Mouse (Mus musculus) liver, postnatal 0 days (tissue): Measurements from ENCODE around the gene Hoxc8. TPM values are rescaled to one million over a fixed set of nuclear protein-coding genes. Genes with fewer than 3 reads are reported as not detected.

Experiments used
- ATAC-seq: fragments of 200-750 bp; cut with Nextera tagmentation; 2 replicates; pipeline ENCODE4 v1.8.0; 2017; ENCODE audit warnings: mild to moderate bottlenecking, moderate library complexity
- DNase-seq: peaks from one replicate; pipeline ENCODE4 v3.0.0-alpha.2; 2016
- H3K27ac ChIP-seq: fragments of 300-500 bp; sonication (generic); 2 replicates; pipeline ENCODE4 v1.5.1; 2014; ENCODE audit warnings: antibody characterized with exemption, moderate library complexity, mild to moderate bottlenecking, low read depth
- H3K27me3 ChIP-seq: fragments of 300-500 bp; sonication (generic); 2 replicates; pipeline ENCODE4 v1.6.1; 2014; ENCODE audit warnings: low read length, control low read depth, mixed read lengths; ENCODE audit not compliant: insufficient read depth
- H3K36me3 ChIP-seq: fragments of 300-500 bp; sonication (generic); replicated peaks from 2 replicates; pipeline ENCODE4 v1.6.1; 2014; ENCODE audit warnings: mild to moderate bottlenecking, control low read depth, low read length, moderate library complexity, mixed read lengths; ENCODE audit not compliant: insufficient read depth
- H3K4me1 ChIP-seq: fragments of 300-500 bp; sonication (generic); 2 replicates; pipeline ENCODE4 v1.6.1; 2014; ENCODE audit warnings: antibody characterized with exemption, mild to moderate bottlenecking, control low read depth; ENCODE audit not compliant: insufficient read depth
- H3K4me2 ChIP-seq: fragments of 300-500 bp; sonication (generic); 2 replicates; pipeline ENCODE4 v1.6.1; 2014; ENCODE audit warnings: low read depth, mild to moderate bottlenecking, low read length, moderate library complexity, mixed read lengths
- H3K4me3 ChIP-seq: fragments of 300-500 bp; sonication (generic); 2 replicates; pipeline ENCODE4 v1.5.1; 2014; ENCODE audit warnings: low read depth, low read length
- H3K9ac ChIP-seq: fragments of 300-500 bp; sonication (generic); replicated peaks from 2 replicates; pipeline ENCODE4 v1.6.1; 2014; ENCODE audit warnings: mild to moderate bottlenecking, moderate library complexity
- H3K9me3 ChIP-seq: fragments of 300-500 bp; sonication (generic); 2 replicates; pipeline ENCODE4 v1.6.1; 2016; ENCODE audit warnings: mild to moderate bottlenecking, control low read depth, low read length, mixed read lengths
- CTCF ChIP-seq: sonication (generic); IDR thresholded peaks from 2 replicates; pipeline ENCODE4 v1.5.1; 2016; ENCODE audit warnings: antibody characterized with exemption, low read depth
- EP300 ChIP-seq: IDR thresholded peaks from 2 replicates; pipeline ENCODE4 v1.6.1; 2016; ENCODE audit warnings: antibody characterized with exemption, low read depth, mild to moderate bottlenecking
- WGBS: fragments of 180-500 bp; shearing (Covaris S2); extraction: QIAGEN DNeasy Blood & Tissue Kit; methylation state at CpG from one replicate; pipeline ENCODE4 v1.1.7; 2014; ENCODE audit not compliant: insufficient replicate concordance; 5-methylcytosine and 5-hydroxymethylcytosine counted together
- polyA plus RNA-seq: library from polyadenylated mRNA; unstranded; fragments of >200 nt; fragmentation: Nextera tagmentation; extraction: Ambion mirVana; gene quantifications from 2 replicates; pipeline ENCODE4 v1.2.1, GENCODE M21; 2015

Gene Hoxc8
- polyA plus RNA-seq, 1 experiment from 2014 or later = not detected

- H3K36me3 ChIP-seq = no peaks in the 10 kb centered on the region
- no peaks in the 10 kb centered on the region for H3K4me1 ChIP-seq
- H3K9me3 ChIP-seq = no peaks in the 10 kb centered on the region
- peak overlapping the region; percentile 4; the same call in 1 of the 2 replicates for H3K4me3 ChIP-seq
- ATAC-seq = no peak
- peak overlapping the region; percentile 30 for H3K4me2 ChIP-seq
- peaks cover 96% of the 10 kb centered on the region for H3K27me3 ChIP-seq
- TF ChIP-seq CTCF (no peak), EP300 (no peak)
- no peak for DNase-seq
- WGBS = 2% methylated on average over 24 of the region's 24 CpGs
- H3K9ac ChIP-seq = no peak overlapping the region
- H3K27ac ChIP-seq = no peak overlapping the region
These were observed 43.8 kb downstream of the Hoxc8 start for GRCm38 (mm10) chr15:103034043-103034806.

DNA sequence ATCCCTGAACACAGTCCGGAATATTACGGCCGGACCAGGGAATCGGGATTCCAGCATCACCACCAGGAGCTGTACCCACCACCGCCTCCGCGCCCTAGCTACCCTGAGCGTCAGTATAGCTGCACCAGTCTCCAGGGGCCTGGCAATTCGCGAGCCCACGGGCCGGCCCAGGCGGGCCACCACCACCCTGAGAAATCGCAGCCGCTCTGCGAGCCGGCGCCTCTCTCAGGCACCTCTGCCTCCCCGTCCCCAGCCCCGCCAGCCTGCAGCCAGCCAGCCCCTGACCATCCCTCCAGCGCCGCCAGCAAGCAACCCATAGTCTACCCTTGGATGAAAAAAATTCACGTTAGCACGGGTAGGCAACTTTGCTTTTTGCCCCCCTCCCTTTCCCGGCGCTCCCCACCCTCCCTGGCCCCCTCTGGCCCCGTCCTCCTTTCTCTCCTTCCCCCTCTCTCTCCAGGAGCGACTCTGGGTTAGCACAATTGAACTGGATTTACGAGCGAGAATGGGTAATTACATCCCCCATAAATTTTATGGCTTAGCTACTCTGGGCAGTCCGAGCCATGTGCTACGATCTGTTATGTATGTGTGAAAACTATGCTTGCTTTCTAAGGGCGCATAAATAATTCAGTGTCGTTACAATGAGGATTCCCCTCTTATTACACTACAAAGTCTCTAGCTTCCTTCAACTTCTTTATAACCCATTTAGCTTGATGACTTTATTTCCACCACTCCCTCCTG, 44.6 kb downstream of the Hoxc8 start:
- TF ChIP-seq CTCF (no peak), EP300 (no peak)
- WGBS = under 1% methylated on average over 33 of the region's 34 CpGs
- Histone ChIP-seq H3K9me3 (no peaks in the 10 kb centered on the region), H3K36me3 (no peaks in the 10 kb centered on the region), H3K4me1 (no peaks in the 10 kb centered on the region), H3K4me3 (peak overlapping the region; percentile 4; the same call in 1 of the 2 replicates), H3K27me3 (peaks cover 96% of the 10 kb centered on the region), H3K4me2 (peak overlapping the region; percentile 30), H3K9ac (no peak overlapping the region), H3K27ac (no peak overlapping the region)
- DNase-seq = no peak
- no peak for ATAC-seq

DNA sequence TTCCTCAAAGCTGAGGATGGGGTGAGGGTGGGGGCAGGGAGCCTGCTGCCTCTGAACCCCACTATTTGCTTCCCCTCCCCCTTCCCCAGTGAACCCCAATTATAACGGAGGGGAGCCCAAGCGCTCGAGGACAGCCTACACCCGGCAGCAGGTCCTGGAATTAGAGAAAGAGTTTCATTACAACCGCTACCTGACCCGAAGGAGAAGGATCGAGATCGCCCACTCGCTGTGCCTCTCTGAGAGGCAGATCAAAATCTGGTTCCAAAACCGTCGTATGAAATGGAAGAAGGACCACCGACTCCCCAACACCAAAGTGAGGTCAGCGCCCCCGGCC, 45.1 kb downstream of the Hoxc8 start:
- Histone ChIP-seq H3K4me1 (no peaks in the 10 kb centered on the region), H3K27me3 (peaks cover 96% of the 10 kb centered on the region), H3K4me2 (no peak overlapping the region), H3K36me3 (no peaks in the 10 kb centered on the region), H3K9me3 (no peaks in the 10 kb centered on the region), H3K4me3 (no peak overlapping the region), H3K27ac (no peak overlapping the region), H3K9ac (no peak overlapping the region)
- no peak for DNase-seq
- WGBS = 2% methylated on average over 14 of the region's 14 CpGs
- no peak for ATAC-seq
- TF ChIP-seq CTCF (no peak), EP300 (no peak)

DNA sequence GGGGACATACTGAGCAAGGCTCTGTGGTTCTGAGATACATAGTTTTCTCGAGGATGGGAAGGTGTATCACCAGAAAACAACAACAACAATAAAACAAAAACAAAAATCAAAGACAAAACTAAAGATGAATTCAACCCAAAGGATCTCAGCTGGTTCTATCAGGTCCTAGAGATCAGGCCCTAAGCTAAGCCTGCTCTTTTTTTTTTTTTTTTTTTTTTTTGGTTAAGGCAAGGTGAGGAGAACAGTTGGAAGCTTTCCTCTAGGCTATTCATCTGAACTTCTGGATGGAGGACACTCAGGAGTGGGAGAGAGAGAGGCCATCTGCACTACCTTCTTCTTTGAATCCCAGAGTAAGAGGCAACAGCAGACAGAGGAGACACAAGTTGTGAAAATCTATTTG, 47.2 kb downstream of the Hoxc8 start:
- Histone ChIP-seq H3K4me2 (no peak overlapping the region), H3K9me3 (no peaks in the 10 kb centered on the region), H3K4me1 (no peaks in the 10 kb centered on the region), H3K27ac (no peak overlapping the region), H3K36me3 (no peaks in the 10 kb centered on the region), H3K9ac (no peak overlapping the region), H3K27me3 (peaks cover 97% of the 10 kb centered on the region), H3K4me3 (no peak overlapping the region)
- WGBS = 12% methylated on average over 1 of the region's 1 CpGs
- TF ChIP-seq CTCF (no peak), EP300 (no peak)
- ATAC-seq (no peak), DNase-seq (no peak)

DNA sequence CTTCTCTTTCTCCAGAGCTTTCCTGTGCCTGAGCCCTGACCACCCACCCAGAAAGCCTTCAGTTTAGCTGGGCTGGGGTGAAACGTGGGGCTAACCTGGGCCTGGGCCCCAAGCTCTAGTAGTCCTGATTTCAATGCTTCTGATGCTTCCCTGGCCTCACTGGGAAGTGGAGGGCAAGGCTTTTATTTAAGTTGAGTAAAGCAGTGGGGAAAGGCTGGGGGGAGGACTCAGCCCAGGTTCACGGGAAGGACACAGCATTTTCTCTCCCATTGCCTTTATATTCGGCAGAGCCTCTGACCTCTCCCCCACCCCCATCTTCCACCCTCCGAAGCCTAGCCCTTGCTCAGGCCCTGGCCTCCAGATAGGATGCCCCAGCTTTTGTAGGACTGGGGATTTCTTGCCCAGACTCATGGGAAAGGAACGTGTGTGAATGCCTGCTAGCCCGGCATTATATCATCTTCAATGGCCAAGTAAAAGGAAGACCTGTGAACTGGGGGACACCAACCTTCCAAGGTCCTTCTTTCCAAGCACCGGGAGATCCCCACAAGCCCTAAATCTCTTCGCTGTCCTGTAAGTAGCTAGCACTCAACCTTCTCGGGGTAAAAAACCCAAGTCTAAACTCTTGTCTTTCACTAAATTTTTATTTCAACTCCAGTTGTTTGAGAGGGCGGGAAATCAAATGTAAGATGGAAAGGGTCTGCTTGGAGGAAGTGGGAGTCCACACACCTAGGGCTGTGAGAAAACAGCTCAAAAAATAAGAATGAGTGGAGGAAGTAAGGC, 48.5 kb downstream of the Hoxc8 start:
- TF ChIP-seq EP300 (no peak), CTCF (no peak)
- Histone ChIP-seq H3K27ac (no peak overlapping the region), H3K9ac (no peak overlapping the region), H3K4me3 (no peak overlapping the region), H3K4me2 (no peak overlapping the region), H3K4me1 (no peaks in the 10 kb centered on the region), H3K27me3 (peaks cover 89% of the 10 kb centered on the region), H3K9me3 (no peaks in the 10 kb centered on the region), H3K36me3 (no peaks in the 10 kb centered on the region)
- DNase-seq (no peak), ATAC-seq (no peak)
- WGBS = 33% methylated on average over 10 of the region's 10 CpGs

GRCm38 (mm10) chr15:103039609-103040008, 49.2 kb downstream of the Hoxc8 start:
- no peaks in the 10 kb centered on the region for H3K36me3 ChIP-seq
- H3K9me3 ChIP-seq = no peaks in the 10 kb centered on the region
- no peak overlapping the region for H3K9ac ChIP-seq
- ATAC-seq (no peak), DNase-seq (no peak)
- peaks cover 86% of the 10 kb centered on the region for H3K27me3 ChIP-seq
- no peak overlapping the region for H3K27ac ChIP-seq
- no peak overlapping the region for H3K4me2 ChIP-seq
- no peaks in the 10 kb centered on the region for H3K4me1 ChIP-seq
- TF ChIP-seq CTCF = no peak
- no peak for TF ChIP-seq EP300
- WGBS = 40% methylated on average over 3 of the region's 3 CpGs
- no peak overlapping the region for H3K4me3 ChIP-seq
